Mouse (Mus musculus) MEL (cell line): ENCODE results near the gene Bmpr1b. TPM values are rescaled to one million over a fixed set of nuclear protein-coding genes. Genes with fewer than 3 reads are reported as not detected.

Experiments
- DNase-seq: peaks from one replicate; pipeline ENCODE4 v3.0.0; 2011; ENCODE audit warnings: low read depth, low spot score
- H3K27ac ChIP-seq: 2 replicates; pipeline ENCODE4 v1.5.1; 2012; ENCODE audit warnings: low read depth, mild to moderate bottlenecking, control low read depth, low read length, moderate library complexity; ENCODE audit not compliant: control insufficient read depth
- H3K27me3 ChIP-seq, 2 experiments: fragments of 150-350 bp in 1 of 2; sonication (generic) in 1 of 2; 2 replicates each; pipeline ENCODE4 v1.6.1; 2012; ENCODE audit warnings: low read length in 2 of 2, mild to moderate bottlenecking in 2 of 2, improper control_type of control experiment in 1 of 2, moderate library complexity in 1 of 2; ENCODE audit not compliant: insufficient read depth in 2 of 2, control insufficient read depth in 1 of 2
- H3K36me3 ChIP-seq, 2 experiments: 2 replicates each; pipeline ENCODE4 v1.6.1; 2012 to 2014; ENCODE audit warnings: low read length in 2 of 2, improper control_type of control experiment in 1 of 2, inconsistent platforms in 1 of 2, mild to moderate bottlenecking in 1 of 2; ENCODE audit not compliant: insufficient read depth in 2 of 2, control insufficient read depth in 1 of 2
- H3K4me1 ChIP-seq, 2 experiments: fragments of 150-350 bp in 1 of 2; sonication (generic) in 1 of 2; 2 replicates each; pipeline ENCODE4 v1.6.1; 2012; ENCODE audit warnings: low read length in 2 of 2, improper control_type of control experiment in 1 of 2, mild to moderate bottlenecking in 1 of 2; ENCODE audit not compliant: insufficient read depth in 2 of 2, control insufficient read depth in 1 of 2
- H3K4me3 ChIP-seq, 2 experiments: fragments of 150-350 bp in 1 of 2; sonication (generic) in 1 of 2; 2 replicates each; pipeline ENCODE4 v1.5.1; 2012; ENCODE audit warnings: low read depth in 2 of 2, low read length in 2 of 2, mild to moderate bottlenecking in 2 of 2, moderate library complexity in 2 of 2, control low read depth in 1 of 2, improper control_type of control experiment in 1 of 2; ENCODE audit not compliant: control insufficient read depth in 1 of 2, insufficient read depth in 1 of 2
- H3K79me2 ChIP-seq: 2 replicates; pipeline ENCODE4 v1.6.1; 2012; ENCODE audit warnings: mild to moderate bottlenecking, low read length, moderate library complexity; ENCODE audit not compliant: control insufficient read depth, poor library complexity, insufficient read depth
- H3K9ac ChIP-seq: 2 replicates; pipeline ENCODE4 v1.6.1; 2012; ENCODE audit warnings: low read depth, mild to moderate bottlenecking, control low read depth, low read length, moderate library complexity; ENCODE audit not compliant: control insufficient read depth, poor library complexity, severe bottlenecking
- H3K9me3 ChIP-seq: fragments of 150-350 bp; sonication (generic); replicated peaks from 2 replicates; pipeline ENCODE4 v1.6.1; 2012; ENCODE audit warnings: mild to moderate bottlenecking, low read length, improper control_type of control experiment, moderate library complexity; ENCODE audit not compliant: insufficient read depth
- BHLHE40 ChIP-seq: IDR thresholded peaks from 2 replicates; pipeline ENCODE4 v1.6.1; 2012; ENCODE audit warnings: low read depth, mild to moderate bottlenecking, inconsistent platforms, low read length, improper control_type of control experiment, borderline replicate concordance
- E2F4 ChIP-seq: IDR thresholded peaks from 2 replicates; pipeline ENCODE4 v1.6.1; 2011; ENCODE audit warnings: low read depth, low read length, improper control_type of control experiment, borderline replicate concordance
- EP300 ChIP-seq, 2 experiments: IDR thresholded peaks; 2 replicates each; pipeline ENCODE4 v1.6.1; 2011; ENCODE audit warnings: improper control_type of control experiment in 2 of 2, low read length in 2 of 2, low read depth in 1 of 2, mild to moderate bottlenecking in 1 of 2
- GATA1 ChIP-seq: IDR thresholded peaks from 2 replicates; pipeline ENCODE4 v1.6.1; 2011; ENCODE audit warnings: low read depth, low read length, improper control_type of control experiment
- KAT2A ChIP-seq: conservative IDR thresholded peaks from 2 replicates; pipeline ENCODE4 v1.6.1; 2012; ENCODE audit warnings: low read depth, low read length, improper control_type of control experiment, inconsistent platforms
- MAX ChIP-seq: IDR thresholded peaks from 2 replicates; pipeline ENCODE4 v1.6.1; 2011; ENCODE audit warnings: low read length, improper control_type of control experiment
- MEF2A ChIP-seq: IDR thresholded peaks from 2 replicates; pipeline ENCODE4 v1.6.1; 2014; ENCODE audit warnings: low read depth, mild to moderate bottlenecking, inconsistent platforms, low read length, improper control_type of control experiment; ENCODE audit not compliant: poor library complexity, insufficient replicate concordance, severe bottlenecking; ENCODE audit errors: extremely low read depth
- MXI1 ChIP-seq: IDR thresholded peaks from 2 replicates; pipeline ENCODE4 v1.6.1; 2011; ENCODE audit warnings: mild to moderate bottlenecking, low read depth, low read length, improper control_type of control experiment
- NELFE ChIP-seq: IDR thresholded peaks from 2 replicates; pipeline ENCODE4 v1.6.1; 2011; ENCODE audit warnings: low read depth, low read length, improper control_type of control experiment
- NRF1 ChIP-seq: IDR thresholded peaks from 2 replicates; pipeline ENCODE4 v1.6.1; 2014; ENCODE audit warnings: low read depth, mild to moderate bottlenecking, inconsistent platforms, low read length, improper control_type of control experiment, moderate library complexity; ENCODE audit not compliant: poor library complexity, insufficient read depth, severe bottlenecking
- POLR2A ChIP-seq, 2 experiments: IDR thresholded peaks; 2 replicates each; pipeline ENCODE4 v1.6.1; 2011 to 2012; ENCODE audit warnings: low read length in 2 of 2, mild to moderate bottlenecking in 2 of 2, control low read depth in 1 of 2, improper control_type of control experiment in 1 of 2, low read depth in 1 of 2, moderate library complexity in 1 of 2; ENCODE audit not compliant: control insufficient read depth in 1 of 2, insufficient read depth in 1 of 2, poor library complexity in 1 of 2
- POLR2AphosphoS5 ChIP-seq: IDR thresholded peaks from 2 replicates; pipeline ENCODE4 v1.6.1; 2012; ENCODE audit warnings: low read depth, borderline replicate concordance, mild to moderate bottlenecking, inconsistent platforms, low read length, moderate library complexity, mixed read lengths
- SMC3 ChIP-seq: IDR thresholded peaks from 2 replicates; pipeline ENCODE4 v1.6.1; 2011; ENCODE audit warnings: low read depth, low read length, improper control_type of control experiment
- TAL1 ChIP-seq: IDR thresholded peaks from 2 replicates; pipeline ENCODE4 v1.6.1; 2012; ENCODE audit warnings: mild to moderate bottlenecking, inconsistent platforms, low read length, moderate library complexity, mixed read lengths
- UBTF ChIP-seq: IDR thresholded peaks from 2 replicates; pipeline ENCODE4 v1.6.1; 2012; ENCODE audit warnings: low read depth, mild to moderate bottlenecking, inconsistent platforms, low read length, improper control_type of control experiment, moderate library complexity, borderline replicate concordance; ENCODE audit not compliant: insufficient read depth
- USF2 ChIP-seq, 2 experiments: IDR thresholded peaks; 2 replicates each; pipeline ENCODE4 v1.6.1; 2011 to 2012; ENCODE audit warnings: improper control_type of control experiment in 2 of 2, low read length in 2 of 2, borderline replicate concordance in 1 of 2, inconsistent platforms in 1 of 2, low read depth in 1 of 2, mild to moderate bottlenecking in 1 of 2; ENCODE audit not compliant: insufficient read depth in 1 of 2
- ZKSCAN1 ChIP-seq: IDR thresholded peaks from 2 replicates; pipeline ENCODE4 v1.6.1; 2012; ENCODE audit warnings: low read depth, mild to moderate bottlenecking, inconsistent platforms, low read length, improper control_type of control experiment, moderate library complexity
- polyA plus RNA-seq, 2 experiments: library from polyadenylated mRNA; stranded (reverse) in 1 of 2; unstranded in 1 of 2; fragments of >175 nt in 1 of 2; fragments of >200 nt in 1 of 2; gene quantifications; 2 replicates each; pipeline versions ENCODE4 v1.2.1 to v1.2.4; 2012; ENCODE audit warnings: low replicate concordance in 2 of 2, low read depth in 1 of 2; ENCODE audit not compliant: insufficient read length in 2 of 2, insufficient read depth in 1 of 2, missing spikeins in 1 of 2
- total RNA-seq: library from RNA; depleted of rRNA; stranded (reverse); fragments of 300-350 nt; gene quantifications from 2 replicates; pipeline ENCODE4 v1.2.3, GENCODE M21; 2012

The Bmpr1b gene
- total and polyA plus RNA-seq, 3 experiments: not detected

- no peak overlapping the region for H3K27ac ChIP-seq
- TF ChIP-seq GATA1 (no peak), KAT2A (no peak), BHLHE40 (no peak), MXI1 (no peak)
- no peak for DNase-seq
- no peaks in the 10 kb centered on the region for H3K27me3 ChIP-seq
- H3K4me3 ChIP-seq: no peak overlapping the region
- H3K79me2 ChIP-seq: no peaks in the 10 kb centered on the region
- no peaks in the 10 kb centered on the region for H3K4me1 ChIP-seq
- H3K9ac ChIP-seq: no peak overlapping the region
- H3K36me3 ChIP-seq: no peaks in the 10 kb centered on the region
- no peaks in the 10 kb centered on the region for H3K9me3 ChIP-seq
Observed at GRCm38 (mm10) chr3:142120795-142121194, 48.4 kb downstream of the Bmpr1b start.

- H3K79me2 ChIP-seq: no peaks in the 10 kb centered on the region
- no peaks in the 10 kb centered on the region for H3K9me3 ChIP-seq
- H3K27ac ChIP-seq: no peak overlapping the region
- no peaks in the 10 kb centered on the region for H3K4me1 ChIP-seq
- no peaks in the 10 kb centered on the region for H3K36me3 ChIP-seq
- no peaks in the 10 kb centered on the region for H3K27me3 ChIP-seq
- H3K4me3 ChIP-seq: no peak overlapping the region
- no peak for DNase-seq
- H3K9ac ChIP-seq: no peak overlapping the region
- TF ChIP-seq USF2 (IDR thresholded peaks at IDR 0.05; ENCODE audit: borderline replicate concordance in 1 of 2, insufficient read depth in 1 of 2, low read depth in 1 of 2, low read length in 2 of 2): no peak
- no peak for TF ChIP-seq BHLHE40
- TF ChIP-seq E2F4: no peak
- no peak for TF ChIP-seq MEF2A
- TF ChIP-seq EP300 (IDR thresholded peaks at IDR 0.05; ENCODE audit: low read depth in 1 of 2, low read length in 2 of 2): no peak
- no peak for TF ChIP-seq GATA1
- no peak for TF ChIP-seq ZKSCAN1
- TF ChIP-seq NELFE: no peak
- TF ChIP-seq MAX: no peak
- no peak for TF ChIP-seq NRF1
- no peak for TF ChIP-seq SMC3
Observed at GRCm38 (mm10) chr3:142114762-142115316, 54.4 kb downstream of the Bmpr1b start.

- TF ChIP-seq TAL1 (no peak), POLR2AphosphoS5 (no peak), USF2 (IDR thresholded peaks at IDR 0.05; ENCODE audit: borderline replicate concordance in 1 of 2, insufficient read depth in 1 of 2, low read depth in 1 of 2, low read length in 2 of 2) (no peak), GATA1 (no peak), UBTF (no peak), ZKSCAN1 (no peak), NELFE (no peak), POLR2A (IDR thresholded peaks at IDR 0.05; ENCODE audit: control insufficient read depth in 1 of 2, insufficient read depth in 1 of 2, low read depth in 1 of 2, low read length in 2 of 2, poor library complexity in 1 of 2) (no peak), MXI1 (no peak)
Observed at GRCm38 (mm10) chr3:142114190-142114589, 55.0 kb downstream of the Bmpr1b start.

More at GRCm38 (mm10) chr3:142114190-142114589, 55.0 kb downstream of the Bmpr1b start:
- H3K36me3 ChIP-seq: no peaks in the 10 kb centered on the region
- no peak overlapping the region for H3K4me3 ChIP-seq
- no peak overlapping the region for H3K27ac ChIP-seq
- no peaks in the 10 kb centered on the region for H3K27me3 ChIP-seq
- H3K4me1 ChIP-seq: no peaks in the 10 kb centered on the region
- no peak overlapping the region for H3K9ac ChIP-seq
- H3K9me3 ChIP-seq: no peaks in the 10 kb centered on the region
- no peaks in the 10 kb centered on the region for H3K79me2 ChIP-seq
- no peak for DNase-seq
